Mouse (Mus musculus): ENCODE data around the gene Tradd. TPM values are rescaled to one million over a fixed set of nuclear protein-coding genes. Genes with fewer than 3 reads are reported as not detected.
"Not testable (repeated sequence)": the region's sequence is repeated elsewhere in the genome, so short reads cannot be mapped to it uniquely, and the experiment has no call there.

Tradd gene
- total RNA-seq, 2 experiments from 2014 or later = 6.7 to 7.9 TPM

GRCm38 (mm10) chr8:105257318-105258114 is 6.9 kb downstream of the Tradd start:
- intact Hi-C loops (cut with DNase I) = no loop called here
- DNase-seq (ENCODE audit: low spot score in 2 of 2) = no peak

- peak in 1 of 2 experiments; percentile 45 for DNase-seq (ENCODE audit: low spot score in 2 of 2)
- intact Hi-C loops (cut with DNase I) = no loop called here
Measured at GRCm38 (mm10) chr8:105254966-105255350, 9.5 kb downstream of the Tradd start, which contains the start of gene B3gnt9. TSS of gene B3gnt9 (minus strand) at chr8:105255153.

- intact Hi-C loops (cut with DNase I) = no loop called here
- DNase-seq (ENCODE audit: low spot score in 2 of 2) = peak; percentile 89 to 92
Measured at GRCm38 (mm10) chr8:105254152-105254965, 10.1 kb downstream of the Tradd start.

- intact Hi-C loops (cut with DNase I) = no loop called here
- no peak for DNase-seq (ENCODE audit: low spot score in 2 of 2)
Measured at GRCm38 (mm10) chr8:105253766-105254151, 10.7 kb downstream of the Tradd start.

DNA sequence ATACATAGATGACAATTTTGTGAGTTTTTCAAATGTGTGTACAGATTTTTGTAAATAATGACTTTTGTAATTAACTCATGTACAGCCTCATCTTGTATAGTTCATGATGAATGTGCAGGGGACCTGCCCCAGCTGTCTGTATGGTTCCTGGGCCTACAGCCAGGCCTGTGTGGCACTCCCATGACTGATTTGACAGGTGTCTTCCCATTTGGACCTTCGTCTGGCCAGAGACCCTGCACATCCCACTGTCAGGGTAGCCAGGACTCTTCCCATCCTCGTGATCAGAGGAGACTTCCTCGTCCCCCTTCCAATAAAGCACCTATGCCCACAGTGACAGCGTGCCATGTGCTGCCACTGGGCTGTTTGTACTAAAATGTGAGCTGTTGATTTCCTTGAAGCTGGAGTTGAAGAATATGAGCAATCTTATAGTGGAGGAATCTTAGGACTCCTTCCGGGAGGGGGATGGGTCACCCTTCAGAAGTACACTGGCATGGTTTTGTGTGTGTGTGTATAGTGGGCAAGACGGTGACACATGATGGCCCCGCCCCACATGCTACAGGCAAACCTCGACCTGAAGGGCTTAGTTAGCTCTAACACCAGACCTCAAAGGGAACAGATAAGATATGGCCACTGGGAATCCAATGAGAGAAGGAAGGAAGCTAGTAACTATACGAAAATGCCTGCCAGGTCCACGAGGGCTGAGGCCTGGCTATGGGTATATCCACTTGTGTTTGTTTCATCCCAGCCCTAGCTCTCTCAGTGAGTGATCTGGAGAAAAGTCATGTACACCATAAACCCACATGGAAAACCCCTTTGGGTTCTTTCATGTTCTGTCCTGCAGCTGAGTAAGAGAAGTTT is 11.5 kb downstream of the Tradd start:
- intact Hi-C loops (cut with DNase I) = no loop called here
- no peak for DNase-seq (ENCODE audit: low spot score in 2 of 2)

DNA sequence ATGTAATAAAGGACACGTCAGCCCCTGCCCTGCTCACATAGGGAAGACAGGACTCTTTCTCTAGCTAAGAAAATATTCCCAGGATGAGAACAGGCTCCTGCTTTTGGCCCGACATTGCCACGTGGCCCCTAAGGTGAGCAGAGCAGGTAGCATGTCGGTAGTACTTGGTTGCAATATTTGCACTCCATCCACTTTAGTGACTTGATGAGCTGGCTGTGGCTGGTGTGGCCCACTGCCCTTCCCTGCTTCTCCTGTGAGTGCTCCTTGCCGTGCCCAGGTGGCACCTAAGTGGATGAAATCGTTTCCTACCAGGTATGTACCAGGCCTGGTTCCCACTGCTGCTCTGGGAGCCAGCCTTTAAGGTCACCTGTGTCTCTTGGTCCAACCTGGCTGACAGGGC is 12.5 kb downstream of the Tradd start:
- intact Hi-C loops (cut with DNase I) = no loop called here
- DNase-seq (ENCODE audit: low spot score in 2 of 2) = no peak

DNA sequence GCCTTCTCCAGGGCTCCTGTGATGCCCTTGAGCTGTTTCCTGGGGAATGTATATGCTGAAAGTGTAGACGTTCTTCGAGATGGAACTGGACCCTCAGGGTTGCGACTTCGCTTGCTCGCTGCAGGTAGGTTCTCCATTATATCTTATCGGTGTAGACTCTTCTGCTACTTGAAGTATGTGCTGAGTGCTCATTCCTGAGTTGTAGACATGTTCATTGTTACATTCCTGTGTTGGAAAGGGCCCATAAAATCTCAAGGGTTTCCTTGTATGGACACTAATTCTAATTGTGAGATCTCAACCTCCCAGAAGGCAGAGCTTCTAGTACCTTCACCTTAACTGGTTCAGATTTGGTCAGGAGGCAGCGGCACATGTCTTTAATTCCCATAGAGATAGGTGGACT is 23.4 kb downstream of the Tradd start:
- intact Hi-C loops (cut with DNase I) = no loop called here
- DNase-seq (ENCODE audit: low spot score in 2 of 2) = no peak

DNA sequence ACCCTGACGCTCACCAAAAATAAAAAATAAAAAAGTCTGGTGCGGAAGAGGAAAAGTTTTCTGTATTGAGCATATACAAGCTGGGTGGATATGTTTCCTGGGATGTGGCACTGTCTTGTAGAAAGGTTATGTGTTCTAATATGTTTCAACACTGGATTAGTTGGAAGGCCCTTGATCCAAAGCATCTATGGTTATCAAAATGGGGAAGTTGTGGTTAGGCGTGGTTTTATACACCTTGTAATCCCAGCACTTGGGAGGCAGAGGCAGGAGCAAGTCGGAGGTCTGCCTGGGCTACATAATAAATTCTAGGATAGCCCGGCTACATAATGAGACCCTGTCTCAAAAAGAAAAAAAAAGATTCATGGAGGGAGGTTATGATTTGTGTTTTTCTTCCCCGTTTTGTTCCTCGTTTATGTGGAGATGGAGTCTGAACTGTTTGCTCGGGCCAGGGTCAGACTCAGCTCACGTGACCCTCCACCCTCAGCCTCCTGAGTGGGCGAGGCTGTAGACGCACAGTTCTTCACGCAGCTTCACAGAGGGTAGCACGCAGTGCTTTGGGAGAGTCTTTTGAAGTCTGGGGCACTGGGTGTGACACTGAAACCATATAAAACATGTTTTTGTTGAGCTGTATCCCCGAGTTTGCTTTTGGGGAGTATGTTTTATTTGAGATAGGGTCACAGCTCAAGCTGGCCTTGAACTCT is 26.8 kb downstream of the Tradd start:
- intact Hi-C loops (cut with DNase I) = no loop called here
- no peak for DNase-seq (ENCODE audit: low spot score in 2 of 2)

DNA sequence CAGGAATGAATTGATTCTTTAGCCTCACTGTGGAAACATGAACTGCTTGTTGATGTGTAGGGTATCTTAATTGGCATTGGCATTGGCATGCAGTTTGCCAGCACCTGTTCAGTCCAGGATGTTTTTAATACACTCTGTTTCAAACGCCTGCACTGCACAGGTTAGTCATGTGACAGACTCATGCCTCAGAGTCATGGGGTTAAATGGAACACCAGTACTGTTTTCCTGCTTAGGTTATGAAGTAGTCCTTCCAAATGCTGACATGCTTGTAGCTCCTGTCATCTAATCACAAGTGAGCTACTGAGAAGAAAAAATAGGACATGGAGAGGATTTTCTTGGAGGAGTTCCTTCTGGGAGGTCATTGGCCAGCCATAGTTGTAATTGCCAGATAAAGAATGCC is 29.2 kb downstream of the Tradd start:
- intact Hi-C loops (cut with DNase I) = no loop called here
- DNase-seq (ENCODE audit: low spot score in 2 of 2) = no peak

DNA sequence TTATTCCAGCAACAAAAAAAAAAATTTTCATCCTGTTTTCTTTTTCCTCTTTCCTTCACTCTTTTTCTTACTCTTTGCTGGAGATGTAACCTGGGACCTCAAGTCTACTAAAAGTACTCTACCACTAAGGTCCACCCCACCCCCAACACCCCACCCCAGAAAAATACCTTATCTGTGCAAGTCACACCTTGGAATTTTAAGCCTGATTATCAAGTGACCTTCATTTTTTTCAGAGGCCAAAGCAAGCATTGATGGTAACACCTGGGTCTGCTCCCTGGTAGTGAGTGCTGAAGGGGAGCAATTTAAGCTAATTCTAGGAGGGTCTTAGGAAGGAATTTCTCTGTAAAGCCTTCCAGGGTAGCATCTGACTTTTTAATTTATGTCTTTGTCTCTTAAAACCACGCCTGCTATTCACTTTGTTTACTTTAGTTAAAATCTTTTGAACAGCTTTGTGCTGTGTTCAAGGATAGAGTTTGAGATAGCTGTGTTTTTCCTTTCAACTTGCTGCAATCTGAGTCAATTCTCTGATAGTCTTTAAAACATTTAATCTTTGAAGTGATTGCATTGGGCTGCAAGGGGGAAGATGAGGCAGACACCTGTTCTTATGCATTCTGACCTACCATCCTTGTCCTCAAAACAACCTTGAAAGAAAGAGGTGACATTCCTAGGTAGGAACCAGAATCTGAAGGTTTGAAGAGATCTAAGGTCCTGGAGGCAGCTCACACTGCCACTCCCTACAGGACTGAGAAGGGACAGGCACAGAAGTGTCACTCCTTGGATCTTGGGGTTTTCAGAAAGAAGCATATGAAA is 31.1 kb downstream of the Tradd start:
- DNase-seq (ENCODE audit: low spot score in 2 of 2) = no peak

DNA sequence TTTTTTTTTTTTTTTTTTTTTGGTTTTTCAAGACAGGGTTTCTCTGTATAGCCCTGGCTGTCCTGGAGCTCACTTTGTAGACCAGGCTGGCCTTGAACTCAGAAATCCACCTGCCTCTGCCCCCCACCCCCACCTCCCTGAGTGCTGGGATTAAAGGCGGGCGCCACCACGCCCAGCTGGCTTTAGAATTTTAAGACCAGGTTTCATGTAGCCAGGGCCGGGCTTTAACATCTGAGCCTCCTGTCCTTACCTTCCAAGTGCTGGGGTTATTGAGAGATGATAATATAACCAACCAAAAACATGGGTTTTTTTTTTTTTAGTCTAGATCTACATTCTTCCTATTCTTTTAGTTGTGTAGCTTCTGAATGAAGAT is 32.1 kb downstream of the Tradd start:
- intact Hi-C loops (cut with DNase I); DNase-seq (ENCODE audit: low spot score in 2 of 2): not testable (repeated sequence)

More for the DNA sequence above, 31.1 kb downstream of the Tradd start:
- intact Hi-C loops (cut with DNase I) = no loop called here

GRCm38 (mm10) chr8:105231503-105232320 is 32.7 kb downstream of the Tradd start:
- DNase-seq (ENCODE audit: low spot score in 2 of 2) = no peak
- intact Hi-C loops (cut with DNase I) = no loop called here

DNA sequence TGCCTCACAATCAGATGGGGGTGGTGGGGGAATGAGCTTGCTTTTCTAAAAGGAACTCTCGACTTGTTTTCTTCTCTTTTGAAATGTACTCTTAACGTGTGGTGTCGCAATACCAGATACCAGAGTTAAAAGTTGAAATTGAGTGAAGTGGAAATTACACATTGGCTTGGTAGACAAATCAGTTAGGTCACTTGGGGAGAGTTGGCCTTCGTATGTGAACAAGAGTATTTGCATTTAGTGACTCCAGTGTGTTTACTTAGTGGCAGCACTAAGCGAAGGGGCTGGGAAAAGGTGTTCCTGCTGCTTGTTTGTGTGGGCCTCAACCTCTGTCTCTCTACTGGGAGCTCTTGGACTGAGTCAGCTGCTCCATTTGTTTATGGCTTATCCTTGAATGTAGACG is 38.5 kb downstream of the Tradd start:
- intact Hi-C loops (cut with DNase I) = no loop called here

GRCm38 (mm10) chr8:105225272-105225593 is 39.2 kb downstream of the Tradd start:
- intact Hi-C loops (cut with DNase I) = no loop called here
- no peak for DNase-seq (ENCODE audit: low spot score in 2 of 2)

More for the DNA sequence above, 38.5 kb downstream of the Tradd start:
- no peak for DNase-seq (ENCODE audit: low spot score in 2 of 2)

DNA sequence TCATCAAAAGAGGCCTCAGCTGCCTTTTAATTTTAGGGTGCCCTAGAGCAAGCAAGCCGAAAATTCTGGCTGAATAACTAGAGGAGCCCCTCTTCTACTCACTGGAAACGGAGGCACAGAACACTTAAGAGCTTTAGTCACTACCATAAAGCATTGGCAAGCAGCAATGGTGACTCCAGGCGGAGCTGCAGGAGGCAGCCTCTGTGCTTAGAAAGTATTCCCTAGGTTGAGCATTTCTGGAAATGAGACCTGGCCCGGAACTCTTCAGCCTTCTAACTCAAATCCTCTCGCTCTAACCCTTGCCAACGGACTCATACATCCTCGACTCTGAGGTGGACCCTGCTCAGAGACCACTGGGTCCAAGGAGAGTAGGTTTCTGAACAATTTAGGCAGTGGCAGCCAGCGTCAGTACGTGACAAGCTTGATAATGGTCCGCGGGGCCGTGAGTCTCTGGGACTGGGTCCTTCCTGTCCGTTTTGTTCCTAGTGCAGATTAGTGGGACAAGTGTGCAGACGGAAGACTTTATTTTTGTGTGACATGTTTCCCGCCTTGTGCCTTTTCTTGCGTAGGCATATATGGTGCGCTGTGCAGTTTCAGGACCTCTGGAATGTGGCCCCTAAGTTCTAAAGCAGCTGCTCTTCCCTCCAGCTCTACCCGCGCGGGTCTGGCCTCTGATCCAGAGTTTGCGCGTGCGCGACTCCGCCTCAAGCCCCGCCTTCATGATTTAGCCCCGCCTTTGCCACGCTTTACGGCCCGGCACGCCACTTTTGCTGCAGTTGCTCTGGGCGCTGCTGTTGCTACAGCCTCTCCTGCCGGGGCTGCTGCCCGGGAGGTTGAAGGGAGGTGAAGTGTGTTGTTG is 39.8 kb downstream of the Tradd start, which contains the start of gene D230025D16Rik:
Gene D230025D16Rik (plus strand): TSS at position 733 of the 859 bp plus-strand sequence.
- peak; percentile 93 to 96 for DNase-seq (ENCODE audit: low spot score in 2 of 2)
- intact Hi-C loops (cut with DNase I) = loop anchor here (5.0 kb wide), 1 partner anchor 87 kb away; no protein-coding TSS in a partner anchor

DNA sequence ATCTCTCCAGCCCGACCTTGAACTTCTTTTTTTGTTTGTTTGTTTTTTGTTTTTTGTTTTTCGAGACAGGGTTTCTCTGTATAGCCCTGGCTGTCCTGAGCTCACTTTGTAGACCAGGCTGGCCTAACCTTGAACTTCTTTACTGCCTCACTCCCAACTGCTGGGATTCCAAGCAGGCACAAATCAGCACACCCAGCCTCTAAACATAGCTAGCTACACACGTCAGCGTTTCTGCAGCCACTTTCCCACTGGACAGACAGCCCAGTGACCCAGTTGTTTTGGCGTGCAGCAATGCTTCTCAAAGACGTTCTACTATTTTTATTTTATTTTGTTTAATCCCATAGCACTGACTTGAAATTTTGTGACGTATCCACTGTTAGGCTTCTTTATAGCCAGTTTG is 40.6 kb downstream of the Tradd start:
- DNase-seq (ENCODE audit: low spot score in 2 of 2) = no peak
- intact Hi-C loops (cut with DNase I) = loop anchor here (5.0 kb wide), 1 partner anchor 87 kb away; no protein-coding TSS in a partner anchor
